Mouse (Mus musculus) cerebellum, adult 11-12 months (tissue): ENCODE measurements at regions not wholly inside any gene's neighbourhood (a gene's known extent, or its start where the extent isn't known, plus 50 kb on each side); places are given as distances from the start of the nearest gene placed in this dataset.
"Not testable (repeated sequence)": the region's sequence is repeated elsewhere in the genome, so short reads cannot be mapped to it uniquely, and the experiment has no call there.

Experiments used
- DNase-seq: peaks from one replicate; pipeline ENCODE4 v3.0.0; 2022

DNA sequence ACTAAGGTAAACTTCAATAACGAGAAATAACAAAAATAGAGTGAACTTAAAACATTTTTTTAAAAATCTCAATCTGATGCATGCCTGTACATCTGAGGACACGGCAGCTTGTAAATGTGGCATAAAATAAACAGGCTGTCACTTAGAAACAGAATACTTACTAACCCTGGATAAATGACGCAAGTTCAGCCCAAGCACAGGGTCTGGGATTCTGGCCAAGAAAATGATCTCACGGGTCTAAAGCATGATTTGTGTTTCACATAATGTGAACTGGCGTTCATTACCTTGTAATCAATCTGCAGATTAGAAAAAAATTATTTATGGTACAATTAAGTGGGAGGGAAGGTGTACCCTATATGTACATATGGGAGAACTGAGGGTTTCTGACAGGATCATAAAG, 512.1 kb upstream of the Vrk2 start:
- DNase-seq: no peak

DNA sequence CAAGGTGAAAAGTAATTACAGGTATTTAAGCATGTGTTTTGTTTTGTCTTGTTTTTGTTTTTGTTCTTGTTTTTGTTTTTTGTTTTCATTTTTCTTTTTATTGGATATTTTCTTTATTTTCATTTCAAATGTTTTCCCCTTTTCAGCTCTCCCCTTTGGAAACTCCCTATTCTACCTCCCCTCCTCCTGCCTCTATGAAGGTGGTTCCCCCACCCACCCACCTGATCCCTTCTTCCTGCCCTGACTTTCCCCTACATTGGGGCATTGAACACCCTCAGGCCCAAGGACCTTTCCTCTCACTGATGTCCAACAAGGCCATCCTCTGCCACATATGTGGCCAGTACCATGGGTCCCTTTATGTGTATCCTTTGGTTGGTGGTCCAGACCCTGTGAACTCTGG, 509.1 kb upstream of the Vrk2 start:
- DNase-seq: no peak

DNA sequence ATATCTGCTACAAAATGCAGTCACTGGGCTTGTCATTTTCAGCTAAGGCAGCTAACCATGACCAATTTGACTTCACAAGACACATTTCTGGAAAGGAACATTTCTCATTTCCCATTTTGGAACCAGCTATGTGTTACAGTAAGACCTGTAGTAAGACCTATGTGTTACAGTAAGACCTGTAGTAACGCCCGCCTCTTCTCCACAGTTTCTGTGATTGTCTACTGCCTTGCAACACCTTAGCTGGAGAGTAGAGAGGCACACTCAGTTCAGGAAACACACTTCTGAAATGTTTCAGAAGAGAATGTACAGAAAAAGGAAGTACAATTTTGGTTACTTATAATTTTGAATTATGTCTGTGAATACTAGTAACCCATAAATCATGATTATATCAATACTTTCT, 508.2 kb upstream of the Vrk2 start:
- no peak for DNase-seq

DNA sequence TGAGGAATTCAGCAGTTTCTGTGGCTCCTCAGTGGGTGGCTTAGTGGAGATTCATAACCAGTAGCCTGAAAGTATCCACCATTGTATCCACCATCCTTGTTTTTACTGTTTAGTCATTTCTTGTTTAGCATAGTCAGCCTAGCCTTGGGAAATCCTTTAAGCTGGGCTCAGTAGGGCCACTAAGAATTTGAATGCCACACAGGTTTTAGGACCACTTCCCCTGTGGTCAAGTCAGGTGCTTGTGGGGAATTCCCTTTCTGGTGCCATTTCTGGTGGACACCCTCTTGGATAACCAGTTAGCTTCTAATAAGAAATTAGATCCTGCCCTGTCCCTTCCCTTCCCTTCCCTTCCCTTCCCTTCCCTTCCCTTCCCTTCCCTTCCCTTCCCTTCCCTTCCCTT, 502.8 kb upstream of the Vrk2 start:
- DNase-seq: no peak

DNA sequence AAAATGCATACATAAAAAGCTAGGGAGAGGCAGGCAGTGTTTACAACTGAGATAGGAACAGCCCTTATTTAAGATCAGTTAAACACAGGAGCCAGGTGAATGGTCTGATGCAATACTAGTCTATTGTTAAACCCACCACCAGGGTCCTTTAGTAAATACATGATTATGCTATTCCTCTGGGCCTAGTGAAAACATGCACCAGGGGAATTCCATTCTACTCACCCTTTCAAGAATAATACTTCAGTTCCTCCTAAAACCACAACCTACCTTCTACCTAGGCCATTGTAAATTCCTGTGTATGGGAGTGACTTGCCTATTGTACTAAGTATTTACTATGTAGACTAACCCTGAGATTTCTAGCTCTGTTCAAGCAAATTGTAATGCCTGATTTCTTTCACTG, 501.7 kb upstream of the Vrk2 start:
- not testable (repeated sequence) for DNase-seq

DNA sequence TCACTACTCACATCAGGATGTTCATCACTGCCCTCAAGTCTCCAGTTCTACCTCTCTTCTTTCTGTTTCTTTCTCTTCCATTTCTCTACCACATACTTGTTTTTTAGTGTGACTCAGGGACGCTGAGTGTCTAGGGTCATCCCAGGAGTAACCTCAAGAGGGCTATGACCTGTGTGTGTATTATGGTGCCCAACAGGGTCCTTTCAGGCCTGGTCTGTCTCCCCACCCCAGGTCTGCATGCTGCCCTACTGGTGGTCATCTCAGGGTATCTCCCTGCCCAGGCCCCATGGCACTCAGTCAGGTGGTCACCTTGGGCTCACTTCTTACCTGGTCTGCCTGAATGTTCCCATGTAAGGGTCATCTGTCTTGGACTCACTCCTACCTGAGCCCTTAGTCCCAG, 492.7 kb upstream of the Vrk2 start:
- no peak for DNase-seq

DNA sequence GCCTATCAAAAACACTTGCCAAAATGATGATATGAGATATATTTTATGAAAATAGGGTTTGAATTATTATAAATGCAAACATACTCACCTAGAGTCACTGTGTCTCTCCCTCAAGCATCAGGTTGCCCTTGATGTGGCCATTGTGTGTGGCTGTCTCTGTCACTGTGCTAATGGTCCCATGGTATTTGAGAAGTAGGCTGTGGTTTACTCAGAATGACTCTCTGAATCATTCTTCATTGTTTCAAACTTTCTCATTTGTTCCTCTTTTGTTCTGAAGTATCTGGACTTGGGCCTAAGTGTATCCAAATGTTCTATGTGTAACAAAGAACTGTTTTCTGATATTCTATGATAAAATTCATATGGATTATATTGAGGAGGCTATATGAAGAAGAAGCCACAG, 487.4 kb upstream of the Vrk2 start:
- no peak for DNase-seq

DNA sequence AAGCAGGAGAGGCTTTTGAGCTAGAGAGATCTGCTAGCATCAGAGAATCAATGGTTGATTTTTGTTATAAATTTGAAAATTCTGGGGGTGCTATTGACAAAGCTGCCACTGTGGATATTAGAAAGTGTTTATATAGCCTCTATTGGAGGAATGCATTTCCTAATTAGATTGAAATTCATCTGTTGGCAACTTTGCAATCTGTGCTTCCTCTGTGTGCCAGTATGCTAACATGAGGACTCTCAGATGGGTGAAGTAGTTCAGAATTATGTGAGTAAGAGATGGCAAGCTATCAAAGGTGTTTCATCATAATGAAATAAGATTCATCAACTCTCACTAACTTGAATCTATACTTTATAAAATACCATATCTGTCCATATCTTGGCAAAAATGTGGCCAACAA, 476.6 kb upstream of the Vrk2 start:
- DNase-seq: no peak

DNA sequence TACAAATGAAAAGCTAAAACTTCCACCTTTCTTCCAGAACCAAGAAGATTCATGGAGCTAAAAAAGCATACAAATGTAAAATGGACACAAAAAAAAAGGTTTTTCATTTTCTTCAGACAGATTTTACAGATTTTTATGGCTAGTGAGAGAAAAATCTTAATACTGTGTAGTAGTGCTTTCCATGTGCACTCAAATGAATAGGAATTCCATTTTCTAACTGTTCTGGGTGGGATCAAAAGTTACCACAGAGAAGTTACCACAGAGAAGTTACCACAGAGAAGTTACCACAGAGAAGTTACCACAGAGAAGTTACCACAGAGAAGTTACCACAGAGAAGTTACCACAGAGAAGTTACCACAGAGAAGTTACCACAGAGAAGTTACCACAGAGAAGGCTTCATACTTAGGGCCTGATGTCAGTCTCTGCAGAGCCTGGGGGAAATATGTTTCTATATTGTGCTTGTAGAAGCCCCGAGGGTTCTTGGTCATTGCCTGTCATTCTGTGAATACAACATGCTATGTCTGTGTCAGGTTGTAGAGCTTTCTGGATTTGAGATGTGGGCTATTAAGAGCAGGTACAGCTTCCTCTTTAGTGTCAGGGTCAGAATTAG, 433.5 kb upstream of the Vrk2 start:
- no peak for DNase-seq

DNA sequence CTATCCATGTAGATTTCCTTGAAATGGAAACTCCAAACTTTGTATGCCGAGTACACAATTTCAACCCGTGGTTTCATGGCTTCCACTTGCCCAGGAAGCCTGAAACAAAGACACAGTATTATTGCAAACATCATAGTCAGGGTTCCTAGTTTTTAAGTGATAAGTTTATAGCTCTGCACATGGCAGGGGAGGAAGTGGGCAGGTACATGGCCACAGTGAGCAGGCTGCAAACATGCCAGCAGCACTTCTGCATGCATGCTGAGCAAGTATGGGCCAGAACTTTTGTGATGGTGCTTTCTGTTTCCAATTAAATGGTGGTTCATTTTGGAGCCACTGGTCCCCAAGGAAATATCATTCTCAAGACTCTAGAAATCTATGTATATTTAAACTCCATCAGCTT, 431.7 kb upstream of the Vrk2 start:
- DNase-seq: no peak

DNA sequence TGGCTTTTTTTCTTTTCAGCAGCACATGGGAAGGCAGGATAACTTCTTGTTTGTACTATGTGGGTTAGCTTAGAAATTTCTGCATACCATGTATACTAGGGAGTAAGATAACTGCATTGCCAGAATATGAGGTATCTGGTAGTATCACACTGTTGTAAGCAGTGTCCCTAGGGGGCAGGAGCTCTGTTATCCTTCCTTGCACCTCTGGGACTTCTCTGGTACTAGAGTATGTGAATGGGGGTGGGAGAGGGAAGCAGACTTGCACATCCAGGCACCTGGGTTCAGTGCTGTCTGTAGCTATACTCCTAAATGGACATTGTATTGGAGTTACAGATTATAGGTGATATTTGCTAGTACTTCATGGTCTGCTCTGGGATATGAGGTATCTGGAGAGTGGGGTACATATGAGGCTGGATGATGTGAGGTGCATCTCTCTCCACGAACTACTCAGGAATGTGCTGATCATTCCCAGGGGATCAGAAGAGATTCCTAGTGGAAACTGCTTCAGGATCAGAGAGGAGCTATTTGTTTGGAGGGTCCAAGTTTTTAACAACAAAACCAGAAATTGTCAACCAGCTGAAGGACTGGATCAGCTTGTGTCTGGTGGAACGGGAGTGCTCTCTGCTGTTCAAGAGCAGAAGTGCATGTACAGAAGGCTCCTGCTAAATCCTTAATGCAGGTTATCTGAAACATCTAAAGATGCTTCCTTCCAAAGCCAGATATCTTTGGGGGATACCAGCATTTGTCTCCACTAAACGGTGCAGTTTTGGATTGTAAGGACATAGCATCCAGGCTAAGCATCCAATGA, 402.7 kb upstream of the Vrk2 start:
- no peak for DNase-seq

DNA sequence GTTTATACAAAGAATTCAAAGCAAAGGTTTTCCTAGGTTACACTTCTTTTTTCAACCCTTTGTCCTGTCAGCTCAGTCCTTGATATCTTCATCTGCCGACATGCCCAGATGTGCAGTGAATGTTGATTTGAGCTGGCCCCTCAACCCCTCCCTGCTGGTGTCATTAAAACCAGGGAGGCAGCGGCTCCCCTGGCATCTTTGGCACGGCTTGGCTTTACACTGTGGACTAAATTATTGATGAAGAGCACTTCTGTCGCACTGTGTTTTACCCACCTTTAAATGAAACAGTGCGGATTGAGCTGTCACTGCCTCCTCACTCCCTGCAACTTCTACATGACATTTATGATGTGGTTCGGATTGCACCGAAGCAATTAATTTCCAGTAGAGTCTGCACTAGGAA, 387.4 kb upstream of the Vrk2 start:
- DNase-seq: no peak

DNA sequence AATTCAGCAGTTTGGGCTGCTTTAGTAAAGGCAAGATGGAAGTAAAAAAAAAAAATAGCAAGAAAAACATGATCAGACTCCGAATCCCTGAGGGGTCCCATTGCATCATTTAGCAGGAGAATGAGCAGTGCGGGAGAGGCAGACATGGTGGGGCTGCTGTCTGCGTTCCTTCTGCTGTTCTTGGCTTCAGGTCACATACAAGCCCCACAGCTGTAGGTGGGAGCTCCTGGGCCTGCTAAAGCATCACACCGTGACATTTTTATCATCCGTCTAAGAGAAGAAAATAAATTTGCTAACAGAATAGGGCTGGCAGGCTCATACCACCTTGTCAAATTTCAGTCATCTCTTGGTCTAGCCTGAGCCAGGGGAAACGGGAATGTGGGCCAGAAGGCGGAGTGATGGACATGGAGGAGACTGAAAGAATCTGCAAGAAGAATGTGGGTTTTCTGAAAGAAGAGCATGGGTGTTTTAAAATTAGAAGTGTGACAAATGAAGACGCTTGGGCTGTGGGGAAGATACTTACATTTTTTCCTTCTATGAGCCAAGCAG, 378.8 kb upstream of the Vrk2 start:
- no peak for DNase-seq

DNA sequence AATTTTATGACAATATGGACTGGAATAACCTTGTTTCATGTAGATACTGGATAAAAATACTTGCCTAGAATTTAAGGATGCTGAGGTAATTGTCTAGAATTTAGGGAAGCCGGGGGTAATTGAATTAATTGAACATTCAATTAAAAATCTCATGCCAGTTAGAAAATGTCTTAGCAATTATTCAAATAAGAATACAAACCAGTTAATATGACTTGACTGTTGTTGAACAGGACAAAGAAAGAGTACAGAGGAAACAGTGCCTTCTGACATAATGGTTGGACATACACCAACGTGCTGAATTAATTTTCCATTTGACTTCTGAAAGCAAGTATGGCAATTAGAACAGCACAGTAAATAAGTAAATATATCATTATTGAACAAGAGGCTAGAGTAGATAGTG, 377.4 kb upstream of the Vrk2 start:
- no peak for DNase-seq

DNA sequence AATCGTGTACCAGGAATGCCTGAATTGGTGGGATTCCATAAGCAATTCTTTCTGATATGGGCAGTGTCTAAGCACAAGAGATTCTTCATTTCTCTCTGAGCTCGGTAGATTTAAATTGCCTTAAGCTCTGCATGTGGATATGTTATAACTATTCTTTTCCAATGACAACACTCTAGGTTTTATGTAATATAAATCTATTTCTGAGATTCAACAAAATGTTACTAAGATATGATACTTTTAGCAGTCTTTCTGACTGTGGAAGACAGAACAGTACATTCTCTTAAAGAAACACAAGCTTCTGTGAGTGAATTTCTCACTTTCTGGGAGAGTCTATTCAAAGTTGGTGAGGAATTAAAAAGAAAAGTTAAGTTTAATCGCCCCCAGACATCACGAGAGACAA, 373.6 kb upstream of the Vrk2 start:
- no peak for DNase-seq

DNA sequence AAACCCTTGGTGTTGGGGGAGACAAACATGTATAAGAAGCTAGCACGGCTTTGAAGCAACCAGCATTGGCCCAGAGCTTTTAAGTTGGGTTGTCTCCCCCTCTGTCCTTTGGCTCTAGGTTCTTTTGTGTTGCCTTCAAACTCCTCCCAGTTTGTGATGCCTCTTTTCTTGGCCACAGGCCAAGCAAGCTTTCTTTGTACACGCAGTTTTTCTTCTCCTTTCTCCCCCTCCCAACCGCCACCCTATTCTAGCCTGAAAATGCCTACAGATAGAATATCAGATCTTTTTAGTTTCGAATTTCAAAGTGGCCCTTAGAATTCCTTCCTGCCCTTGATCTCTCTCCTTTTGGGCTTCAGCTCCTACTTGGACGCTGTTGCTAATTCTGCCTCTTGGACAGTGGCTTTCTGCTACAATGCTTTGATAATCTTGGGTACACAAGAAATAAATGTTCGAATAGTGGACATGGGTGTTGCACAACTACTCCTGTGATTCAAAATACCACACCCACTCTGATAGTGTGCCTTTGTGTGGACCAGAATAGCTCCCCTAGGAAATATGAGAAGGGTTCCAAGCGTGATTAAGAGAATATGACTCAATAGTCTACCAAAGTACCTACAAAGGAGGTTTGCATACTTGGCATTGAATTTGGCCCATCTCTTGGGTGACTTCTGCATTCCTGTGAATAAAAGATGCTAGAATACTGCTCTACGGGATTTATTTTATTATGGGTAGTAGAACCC, 369.3 kb upstream of the Vrk2 start:
- DNase-seq: no peak

DNA sequence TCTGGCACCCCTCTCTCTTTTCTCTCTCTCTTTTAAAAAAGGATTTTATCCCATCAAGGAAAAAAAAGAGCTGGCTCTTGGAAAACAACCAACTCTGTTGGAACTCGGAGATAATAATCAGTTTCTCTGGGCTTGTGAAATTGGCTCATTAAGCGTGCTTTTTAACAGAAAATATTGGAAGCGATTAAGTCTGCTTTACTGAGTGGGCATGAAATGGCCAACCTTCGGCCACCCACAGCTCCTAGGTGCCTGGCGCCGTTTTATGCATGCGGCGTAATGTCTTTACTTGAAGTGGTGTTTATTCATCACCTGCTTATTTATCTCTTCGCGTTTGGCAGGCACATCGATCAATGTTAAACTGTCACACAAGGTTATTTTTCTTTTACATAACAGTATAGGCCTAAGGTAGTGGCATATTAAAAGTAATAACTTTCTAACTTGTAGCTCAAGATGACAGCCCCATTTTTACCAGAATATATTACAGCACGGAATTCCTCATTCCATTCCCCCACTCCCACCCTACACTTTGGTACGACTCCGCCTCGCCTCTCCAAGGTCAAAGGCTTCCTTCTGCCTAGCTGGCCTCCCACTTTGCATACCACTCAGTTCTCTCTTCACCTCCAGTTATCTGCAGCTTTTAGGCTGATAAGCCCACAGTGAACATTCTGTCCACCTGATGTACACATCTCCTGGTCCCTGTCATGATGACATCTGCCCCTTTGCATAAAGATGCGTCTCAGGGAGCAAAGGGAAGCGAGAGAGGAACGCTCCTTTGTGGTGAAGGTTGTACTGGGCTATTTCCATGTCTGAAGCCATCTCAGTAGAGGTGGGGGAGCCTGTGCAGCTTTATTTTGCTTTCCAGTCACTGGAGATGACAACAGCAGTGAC, 368.5 kb upstream of the Vrk2 start:
- no peak for DNase-seq

DNA sequence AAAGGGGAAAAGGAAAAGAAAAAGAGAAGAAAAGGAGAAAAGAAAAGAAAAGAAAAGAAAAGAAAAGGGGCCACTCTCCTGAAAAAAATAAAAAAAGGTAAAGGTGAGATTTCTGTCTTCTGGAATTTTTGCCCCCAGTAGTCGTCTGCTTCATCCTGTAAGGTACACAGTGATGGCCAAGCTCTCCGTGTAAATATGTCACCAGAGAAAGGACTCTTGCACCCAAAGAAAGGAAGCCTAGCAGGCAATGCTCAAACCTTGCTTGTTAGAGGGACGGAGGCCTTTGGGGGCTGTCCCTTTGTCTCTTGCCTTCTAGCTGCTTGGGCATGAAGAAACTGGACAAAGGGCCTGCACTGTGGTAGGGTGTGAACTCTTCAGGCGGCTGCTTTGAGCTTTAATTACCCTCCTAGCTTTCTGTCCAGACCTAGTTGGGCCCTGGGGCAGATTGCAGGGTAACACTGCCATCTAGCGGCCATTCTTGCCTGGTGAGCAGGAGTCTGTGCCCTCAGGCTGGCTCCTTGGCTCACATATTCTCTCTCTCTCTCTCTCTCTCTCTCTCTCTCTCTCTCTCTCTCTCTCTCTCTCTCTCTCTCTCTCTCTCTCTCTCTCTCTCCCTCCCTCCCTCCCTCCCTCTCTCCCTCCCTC, 367.7 kb upstream of the Vrk2 start:
- DNase-seq: peak; percentile 41

DNA sequence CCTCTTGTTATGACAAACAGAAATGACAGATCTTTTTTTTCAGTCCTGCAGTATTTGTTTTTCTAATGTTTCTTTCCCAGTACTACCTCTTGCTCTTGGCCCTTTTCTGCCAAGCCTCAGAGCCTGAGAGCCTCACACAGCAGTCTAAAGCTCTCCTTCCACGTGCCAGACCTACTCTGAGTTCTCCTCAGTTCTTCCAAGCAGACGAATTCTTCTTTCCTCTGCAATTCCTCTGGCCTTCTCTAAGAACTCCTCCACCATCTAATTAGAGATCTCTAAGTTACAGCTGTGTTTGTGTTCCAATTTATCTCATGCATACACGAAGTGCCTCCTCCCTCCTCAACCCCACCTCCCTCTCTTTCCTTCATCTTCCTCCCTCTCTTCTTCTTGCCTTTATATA, 362.4 kb upstream of the Vrk2 start:
- no peak for DNase-seq

DNA sequence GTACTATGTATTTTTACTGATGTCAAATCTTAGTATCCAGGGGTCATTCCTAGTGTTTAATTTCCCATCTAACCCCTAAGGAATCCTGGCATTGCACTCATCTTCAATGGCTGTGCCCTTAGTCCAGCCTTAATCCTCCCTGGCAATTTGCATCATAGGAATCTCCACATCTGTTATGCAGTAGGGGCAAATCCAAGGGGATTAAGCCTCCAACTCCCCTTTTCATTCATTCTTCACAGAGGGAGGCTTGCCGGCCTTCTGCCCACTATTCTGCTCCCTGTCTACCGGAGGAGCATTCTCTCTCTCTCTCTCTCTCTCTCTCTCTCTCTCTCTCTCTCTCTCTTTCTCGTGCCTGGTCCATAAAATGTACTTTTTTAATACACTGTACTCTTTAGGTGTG, 338.0 kb upstream of the Vrk2 start:
- DNase-seq: no peak

DNA sequence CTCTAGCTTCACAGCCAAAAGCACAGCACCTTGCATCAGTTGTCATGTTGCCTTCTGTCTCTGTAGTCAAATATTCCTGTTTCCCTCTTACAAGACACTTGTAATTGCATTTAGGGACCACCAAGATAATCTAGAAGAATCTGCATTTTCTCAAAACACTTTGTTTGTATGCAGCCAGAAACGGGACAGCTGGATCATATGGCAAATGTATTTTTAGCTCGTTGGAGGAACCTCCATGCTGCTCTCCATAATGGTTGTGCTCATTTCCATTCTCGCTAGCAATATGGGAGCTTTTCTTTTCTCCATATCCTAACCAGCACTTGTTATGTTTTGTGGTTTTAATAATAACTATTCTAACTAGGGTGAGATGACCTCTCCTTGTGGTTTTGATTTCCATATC, 313.3 kb upstream of the Vrk2 start:
- DNase-seq: no peak

DNA sequence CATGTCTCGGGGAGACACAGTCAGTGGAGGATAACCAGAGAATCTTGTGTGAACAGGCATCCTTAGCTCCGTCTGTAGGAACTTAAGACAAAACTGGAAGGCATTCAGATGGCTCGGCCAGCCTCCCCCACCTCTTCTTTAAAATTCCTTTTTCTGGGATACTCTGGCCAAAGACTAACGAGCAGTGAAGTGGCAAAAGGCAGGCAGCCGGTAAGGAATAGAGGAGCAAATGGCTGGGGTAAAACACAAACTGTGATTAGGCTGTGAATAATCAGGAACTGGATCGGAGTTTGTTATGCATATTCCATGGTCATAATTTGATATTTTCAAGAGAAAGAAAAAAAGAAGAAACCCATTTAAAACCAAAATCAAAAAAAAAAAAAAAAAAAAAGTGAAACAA, 287.8 kb upstream of the Vrk2 start:
- no peak for DNase-seq
